Mouse (Mus musculus) MEL (cell line): ENCODE results near the gene Med27. TPM values are rescaled to one million over a fixed set of nuclear protein-coding genes. Genes with fewer than 3 reads are reported as not detected.

Experiments
- DNase-seq: peaks from one replicate; pipeline ENCODE4 v3.0.0; 2011; ENCODE audit warnings: low read depth, low spot score
- H3K27ac ChIP-seq: 2 replicates; pipeline ENCODE4 v1.5.1; 2012; ENCODE audit warnings: low read depth, mild to moderate bottlenecking, control low read depth, low read length, moderate library complexity; ENCODE audit not compliant: control insufficient read depth
- H3K27me3 ChIP-seq, 2 experiments: fragments of 150-350 bp in 1 of 2; sonication (generic) in 1 of 2; 2 replicates each; pipeline ENCODE4 v1.6.1; 2012; ENCODE audit warnings: low read length in 2 of 2, mild to moderate bottlenecking in 2 of 2, improper control_type of control experiment in 1 of 2, moderate library complexity in 1 of 2; ENCODE audit not compliant: insufficient read depth in 2 of 2, control insufficient read depth in 1 of 2
- H3K36me3 ChIP-seq, 2 experiments: 2 replicates each; pipeline ENCODE4 v1.6.1; 2012 to 2014; ENCODE audit warnings: low read length in 2 of 2, improper control_type of control experiment in 1 of 2, inconsistent platforms in 1 of 2, mild to moderate bottlenecking in 1 of 2; ENCODE audit not compliant: insufficient read depth in 2 of 2, control insufficient read depth in 1 of 2
- H3K4me1 ChIP-seq, 2 experiments: fragments of 150-350 bp in 1 of 2; sonication (generic) in 1 of 2; 2 replicates each; pipeline ENCODE4 v1.6.1; 2012; ENCODE audit warnings: low read length in 2 of 2, improper control_type of control experiment in 1 of 2, mild to moderate bottlenecking in 1 of 2; ENCODE audit not compliant: insufficient read depth in 2 of 2, control insufficient read depth in 1 of 2
- H3K4me3 ChIP-seq, 2 experiments: fragments of 150-350 bp in 1 of 2; sonication (generic) in 1 of 2; 2 replicates each; pipeline ENCODE4 v1.5.1; 2012; ENCODE audit warnings: low read depth in 2 of 2, low read length in 2 of 2, mild to moderate bottlenecking in 2 of 2, moderate library complexity in 2 of 2, control low read depth in 1 of 2, improper control_type of control experiment in 1 of 2; ENCODE audit not compliant: control insufficient read depth in 1 of 2, insufficient read depth in 1 of 2
- H3K79me2 ChIP-seq: 2 replicates; pipeline ENCODE4 v1.6.1; 2012; ENCODE audit warnings: mild to moderate bottlenecking, low read length, moderate library complexity; ENCODE audit not compliant: control insufficient read depth, poor library complexity, insufficient read depth
- H3K9ac ChIP-seq: 2 replicates; pipeline ENCODE4 v1.6.1; 2012; ENCODE audit warnings: low read depth, mild to moderate bottlenecking, control low read depth, low read length, moderate library complexity; ENCODE audit not compliant: control insufficient read depth, poor library complexity, severe bottlenecking
- H3K9me3 ChIP-seq: fragments of 150-350 bp; sonication (generic); replicated peaks from 2 replicates; pipeline ENCODE4 v1.6.1; 2012; ENCODE audit warnings: mild to moderate bottlenecking, low read length, improper control_type of control experiment, moderate library complexity; ENCODE audit not compliant: insufficient read depth
- BHLHE40 ChIP-seq: IDR thresholded peaks from 2 replicates; pipeline ENCODE4 v1.6.1; 2012; ENCODE audit warnings: low read depth, mild to moderate bottlenecking, inconsistent platforms, low read length, improper control_type of control experiment, borderline replicate concordance
- E2F4 ChIP-seq: IDR thresholded peaks from 2 replicates; pipeline ENCODE4 v1.6.1; 2011; ENCODE audit warnings: low read depth, low read length, improper control_type of control experiment, borderline replicate concordance
- EP300 ChIP-seq, 2 experiments: IDR thresholded peaks; 2 replicates each; pipeline ENCODE4 v1.6.1; 2011; ENCODE audit warnings: improper control_type of control experiment in 2 of 2, low read length in 2 of 2, low read depth in 1 of 2, mild to moderate bottlenecking in 1 of 2
- ETS1 ChIP-seq: IDR thresholded peaks from 2 replicates; pipeline ENCODE4 v1.6.1; 2012; ENCODE audit warnings: low read depth, mild to moderate bottlenecking, inconsistent platforms, low read length, improper control_type of control experiment, moderate library complexity
- GABPA ChIP-seq: IDR thresholded peaks from 2 replicates; pipeline ENCODE4 v1.6.1; 2012; ENCODE audit warnings: low read depth, mild to moderate bottlenecking, inconsistent platforms, low read length, improper control_type of control experiment, moderate library complexity
- KAT2A ChIP-seq: conservative IDR thresholded peaks from 2 replicates; pipeline ENCODE4 v1.6.1; 2012; ENCODE audit warnings: low read depth, low read length, improper control_type of control experiment, inconsistent platforms
- MXI1 ChIP-seq: IDR thresholded peaks from 2 replicates; pipeline ENCODE4 v1.6.1; 2011; ENCODE audit warnings: mild to moderate bottlenecking, low read depth, low read length, improper control_type of control experiment
- MYC ChIP-seq: IDR thresholded peaks from 2 replicates; pipeline ENCODE4 v1.6.1; 2011; ENCODE audit warnings: low read depth, mild to moderate bottlenecking, low read length, improper control_type of control experiment, moderate library complexity
- NELFE ChIP-seq: IDR thresholded peaks from 2 replicates; pipeline ENCODE4 v1.6.1; 2011; ENCODE audit warnings: low read depth, low read length, improper control_type of control experiment
- NRF1 ChIP-seq: IDR thresholded peaks from 2 replicates; pipeline ENCODE4 v1.6.1; 2014; ENCODE audit warnings: low read depth, mild to moderate bottlenecking, inconsistent platforms, low read length, improper control_type of control experiment, moderate library complexity; ENCODE audit not compliant: poor library complexity, insufficient read depth, severe bottlenecking
- TBP ChIP-seq: IDR thresholded peaks from 2 replicates; pipeline ENCODE4 v1.8.0; 2011; ENCODE audit warnings: low read depth, low read length, improper control_type of control experiment
- USF1 ChIP-seq: IDR thresholded peaks from 2 replicates; pipeline ENCODE4 v1.6.1; 2014; ENCODE audit warnings: low read depth, mild to moderate bottlenecking, inconsistent platforms, low read length, improper control_type of control experiment, moderate library complexity
- USF2 ChIP-seq, 2 experiments: IDR thresholded peaks; 2 replicates each; pipeline ENCODE4 v1.6.1; 2011 to 2012; ENCODE audit warnings: improper control_type of control experiment in 2 of 2, low read length in 2 of 2, borderline replicate concordance in 1 of 2, inconsistent platforms in 1 of 2, low read depth in 1 of 2, mild to moderate bottlenecking in 1 of 2; ENCODE audit not compliant: insufficient read depth in 1 of 2
- ZC3H11A ChIP-seq: IDR thresholded peaks from 2 replicates; pipeline ENCODE4 v1.6.1; 2012; ENCODE audit warnings: low read depth, mild to moderate bottlenecking, inconsistent platforms, low read length, improper control_type of control experiment
- ZKSCAN1 ChIP-seq: IDR thresholded peaks from 2 replicates; pipeline ENCODE4 v1.6.1; 2012; ENCODE audit warnings: low read depth, mild to moderate bottlenecking, inconsistent platforms, low read length, improper control_type of control experiment, moderate library complexity
- ZMIZ1 ChIP-seq: IDR thresholded peaks from 2 replicates; pipeline ENCODE4 v1.6.1; 2012; ENCODE audit warnings: low read depth, mild to moderate bottlenecking, inconsistent platforms, low read length, improper control_type of control experiment, moderate library complexity
- polyA plus RNA-seq, 2 experiments: library from polyadenylated mRNA; stranded (reverse) in 1 of 2; unstranded in 1 of 2; fragments of >175 nt in 1 of 2; fragments of >200 nt in 1 of 2; gene quantifications; 2 replicates each; pipeline versions ENCODE4 v1.2.1 to v1.2.4; 2012; ENCODE audit warnings: low replicate concordance in 2 of 2, low read depth in 1 of 2; ENCODE audit not compliant: insufficient read length in 2 of 2, insufficient read depth in 1 of 2, missing spikeins in 1 of 2
- total RNA-seq: library from RNA; depleted of rRNA; stranded (reverse); fragments of 300-350 nt; gene quantifications from 2 replicates; pipeline ENCODE4 v1.2.3, GENCODE M21; 2012

Med27 gene
- total and polyA plus RNA-seq, 3 experiments, result 46.3 to 46.9 TPM; not detected in 1

DNA sequence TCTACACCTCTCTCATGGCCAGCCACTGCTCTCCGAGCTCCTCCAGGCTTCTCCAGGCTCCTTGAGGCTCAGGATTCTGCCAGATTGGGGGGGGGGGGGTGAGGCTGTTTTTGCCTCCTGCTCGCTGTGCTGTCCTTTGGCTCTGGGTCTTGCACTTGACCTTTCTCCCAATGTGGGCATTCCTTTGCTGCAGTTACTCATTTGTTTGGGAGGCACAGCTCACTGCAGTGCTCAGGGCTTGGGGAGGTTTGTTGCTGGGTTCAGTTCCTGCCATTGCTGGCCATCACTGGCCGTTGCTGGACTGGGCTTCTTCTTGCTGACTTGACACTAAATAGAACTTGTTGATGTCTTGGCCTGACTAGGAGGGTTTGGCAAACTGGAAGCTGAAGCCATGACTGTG lies 14.3 kb downstream of the Med27 start:
- DNase-seq, result no peak
- Histone ChIP-seq H3K36me3 (no peaks in the 10 kb centered on the region; a peak in 1 of 4 replicates), H3K27ac (no peak overlapping the region), H3K4me1 (no peaks in the 10 kb centered on the region), H3K79me2 (no peaks in the 10 kb centered on the region), H3K9ac (no peak overlapping the region), H3K4me3 (no peak overlapping the region), H3K9me3 (no peaks in the 10 kb centered on the region), H3K27me3 (no peaks in the 10 kb centered on the region)
- TF ChIP-seq GABPA (no peak), ZC3H11A (no peak), USF2 (IDR thresholded peaks at IDR 0.05; ENCODE audit: borderline replicate concordance in 1 of 2, insufficient read depth in 1 of 2, low read depth in 1 of 2, low read length in 2 of 2) (no peak), MYC (no peak), BHLHE40 (no peak)

DNA sequence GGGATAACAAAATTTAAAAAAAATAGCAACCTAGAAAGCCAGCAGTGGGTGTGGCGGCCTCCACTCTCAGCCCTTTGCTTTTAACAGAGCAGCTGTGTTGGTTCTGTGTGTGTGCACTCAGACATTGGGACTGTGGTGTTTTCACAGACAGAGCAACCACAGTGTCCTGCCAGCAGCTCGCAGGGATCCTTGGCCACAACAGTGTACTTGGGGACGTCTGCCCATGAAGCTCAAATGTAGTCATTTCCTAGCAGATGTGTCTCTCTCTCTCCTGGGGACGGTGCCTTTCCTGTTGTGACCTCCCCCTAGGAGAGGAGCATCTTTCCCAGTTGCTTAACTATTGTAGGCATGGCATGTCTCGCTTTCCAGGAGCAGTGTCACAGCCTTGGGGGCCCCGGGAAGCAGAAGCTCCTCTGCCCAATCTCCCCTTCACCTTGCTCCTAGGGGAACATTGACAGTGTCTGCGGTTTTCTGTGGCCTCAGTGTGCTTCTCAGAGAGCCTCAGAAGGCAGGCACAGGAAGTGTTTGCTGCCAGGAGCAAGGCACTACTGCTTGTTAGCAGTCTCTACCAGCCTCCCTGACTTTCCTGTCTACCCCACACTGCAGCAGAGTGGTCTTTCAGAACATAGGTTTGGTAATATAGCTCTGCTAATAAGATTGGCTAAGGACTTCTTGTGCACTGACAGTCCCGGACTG lies 18.5 kb downstream of the Med27 start:
- Histone ChIP-seq H3K27me3 (no peaks in the 10 kb centered on the region), H3K9ac (no peak overlapping the region), H3K79me2 (no peaks in the 10 kb centered on the region), H3K4me1 (no peaks in the 10 kb centered on the region), H3K27ac (no peak overlapping the region), H3K9me3 (no peaks in the 10 kb centered on the region), H3K36me3 (no peaks in the 10 kb centered on the region; a peak in 2 of 4 replicates), H3K4me3 (no peak overlapping the region)
- no peak for TF ChIP-seq ZMIZ1
- no peak for TF ChIP-seq ETS1
- no peak for TF ChIP-seq KAT2A
- no peak for TF ChIP-seq MXI1
- TF ChIP-seq NRF1, result no peak
- no peak for TF ChIP-seq NELFE
- no peak for TF ChIP-seq USF1
- no peak for TF ChIP-seq E2F4
- TF ChIP-seq TBP, result no peak
- no peak for TF ChIP-seq ZKSCAN1
- no peak for TF ChIP-seq EP300 (IDR thresholded peaks at IDR 0.05; ENCODE audit: low read depth in 1 of 2, low read length in 2 of 2)
- no peak for TF ChIP-seq MYC
- TF ChIP-seq ZC3H11A, result no peak
- DNase-seq, result no peak
